Mouse (Mus musculus) layer of hippocampus, postnatal 10 days (tissue): ENCODE results near the gene Pkhd1. TPM values are rescaled to one million over a fixed set of nuclear protein-coding genes. Genes with fewer than 3 reads are reported as not detected.

Source experiments
- total RNA-seq, 2 experiments: library from RNA; stranded (reverse); gene quantifications; 2 replicates each; pipeline ENCODE4 v1.2.3; 2021

Gene Pkhd1
- total RNA-seq, 2 experiments from 2014 or later: 0.07 to 0.23 TPM

Other genes starting within 250 kb of the Pkhd1 start
- not detected for gene Il17a, start 112.8 kb upstream of the Pkhd1 start, total RNA-seq
- under 1 TPM; 0.62 to 0.89 TPM for gene Il17f, start 172.6 kb upstream of the Pkhd1 start, total RNA-seq
- 1 to 10 TPM; 7.2 to 9.5 TPM for gene Mcm3, start 202.2 kb upstream of the Pkhd1 start, total RNA-seq